Mouse (Mus musculus) ES-CJ7 (cell line): ENCODE results near the gene Heatr1.
"Not testable (repeated sequence)": the region's sequence is repeated elsewhere in the genome, so short reads cannot be mapped to it uniquely, and the experiment has no call there.

ENCODE experiments used
- DNase-seq: peaks from one replicate; pipeline ENCODE4 v3.0.0; 2011; ENCODE audit warnings: low read depth, low spot score

Gene Heatr1

DNA sequence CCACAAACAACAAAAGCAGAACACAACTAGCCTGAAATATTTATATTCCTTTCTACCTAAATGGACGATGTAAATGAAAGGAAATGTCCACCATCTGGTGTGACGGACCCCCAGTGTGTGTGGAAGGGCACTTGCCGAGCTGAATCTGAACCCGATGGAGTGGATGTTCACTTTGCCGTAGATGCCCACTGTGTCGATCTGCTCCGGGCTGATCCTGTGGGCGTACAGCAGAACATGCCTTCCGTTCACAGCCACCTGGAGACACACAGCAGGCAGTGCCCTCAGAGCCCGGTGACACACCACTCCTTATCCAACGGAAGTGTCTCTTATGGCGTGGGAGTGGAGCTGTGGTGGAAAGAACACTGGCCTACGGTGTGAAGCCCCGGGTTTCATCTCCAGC, 58.3 kb downstream of the Heatr1 start:
- no peak for DNase-seq

DNA sequence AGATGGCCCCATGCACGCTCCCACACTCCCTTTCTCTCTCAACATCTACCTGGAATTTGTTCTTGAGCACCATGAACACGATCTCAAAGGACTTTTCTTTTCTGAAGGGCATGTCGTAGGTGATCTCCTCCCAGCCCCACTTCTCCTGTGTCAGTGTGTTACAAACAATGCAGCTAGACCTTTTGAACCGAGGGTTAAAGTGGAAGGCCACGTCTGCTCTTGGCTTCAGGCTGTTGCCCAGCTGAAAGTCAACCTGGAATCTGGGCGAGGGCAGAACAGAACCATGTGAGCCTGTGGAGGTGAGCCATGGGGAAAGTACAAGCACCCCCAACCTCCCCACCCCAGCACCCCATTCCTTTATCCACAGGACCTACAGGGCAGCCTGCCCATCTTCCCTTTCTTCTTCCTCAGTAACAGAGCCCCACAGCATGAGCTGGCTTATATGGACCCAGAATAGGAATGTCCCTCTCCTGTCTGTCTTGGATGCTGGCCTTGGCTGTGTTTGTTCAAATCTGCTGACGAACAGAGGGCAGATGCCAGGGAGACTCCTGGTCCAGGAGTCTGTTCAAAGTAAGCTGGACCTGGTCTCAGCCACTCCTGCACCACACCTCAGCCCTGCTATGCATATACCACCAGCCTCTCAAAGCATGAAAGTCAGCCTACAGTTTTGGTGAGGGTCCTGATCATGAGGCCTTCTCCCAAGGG, 60.0 kb downstream of the Heatr1 start:
- no peak for DNase-seq

DNA sequence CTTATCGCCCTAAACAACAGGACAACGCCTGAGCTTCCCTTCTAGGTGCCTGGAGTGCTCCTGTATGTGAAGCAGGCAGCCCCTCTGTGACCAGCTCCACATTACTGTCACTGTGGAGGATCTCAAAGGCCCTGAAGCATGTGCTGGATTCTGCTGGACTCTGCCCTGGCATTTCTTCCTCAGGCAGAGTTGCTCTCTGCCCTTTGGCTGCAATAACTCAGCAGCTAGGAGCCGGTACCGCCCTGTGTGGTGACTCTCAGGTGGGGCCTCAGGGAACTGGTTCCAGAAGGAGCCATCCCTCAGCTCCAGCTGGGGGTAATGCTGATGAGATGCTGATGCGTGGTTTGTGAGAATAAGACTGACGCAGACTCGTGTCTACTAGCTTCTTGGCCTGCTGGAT, 61.9 kb downstream of the Heatr1 start:
- DNase-seq = no peak

DNA sequence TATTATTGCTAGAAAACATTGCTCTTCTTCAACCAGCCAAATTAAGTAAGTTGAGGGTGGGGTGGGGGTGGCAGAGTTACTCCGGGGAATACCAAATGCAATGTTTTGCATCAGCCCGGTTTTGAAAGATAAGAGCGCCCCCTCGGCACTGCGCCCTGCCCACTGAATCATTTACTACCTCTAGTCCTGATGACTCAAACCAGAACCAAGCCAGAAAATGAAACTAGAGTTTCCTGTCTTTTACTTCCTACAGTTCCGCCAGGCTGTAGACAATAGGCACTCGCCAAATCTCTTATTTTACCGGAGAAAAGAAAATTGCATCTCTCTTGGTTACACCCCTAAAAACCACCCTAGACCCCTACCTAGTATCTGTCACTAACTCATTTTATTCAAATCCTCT, 65.6 kb downstream of the Heatr1 start:
- DNase-seq = no peak

DNA sequence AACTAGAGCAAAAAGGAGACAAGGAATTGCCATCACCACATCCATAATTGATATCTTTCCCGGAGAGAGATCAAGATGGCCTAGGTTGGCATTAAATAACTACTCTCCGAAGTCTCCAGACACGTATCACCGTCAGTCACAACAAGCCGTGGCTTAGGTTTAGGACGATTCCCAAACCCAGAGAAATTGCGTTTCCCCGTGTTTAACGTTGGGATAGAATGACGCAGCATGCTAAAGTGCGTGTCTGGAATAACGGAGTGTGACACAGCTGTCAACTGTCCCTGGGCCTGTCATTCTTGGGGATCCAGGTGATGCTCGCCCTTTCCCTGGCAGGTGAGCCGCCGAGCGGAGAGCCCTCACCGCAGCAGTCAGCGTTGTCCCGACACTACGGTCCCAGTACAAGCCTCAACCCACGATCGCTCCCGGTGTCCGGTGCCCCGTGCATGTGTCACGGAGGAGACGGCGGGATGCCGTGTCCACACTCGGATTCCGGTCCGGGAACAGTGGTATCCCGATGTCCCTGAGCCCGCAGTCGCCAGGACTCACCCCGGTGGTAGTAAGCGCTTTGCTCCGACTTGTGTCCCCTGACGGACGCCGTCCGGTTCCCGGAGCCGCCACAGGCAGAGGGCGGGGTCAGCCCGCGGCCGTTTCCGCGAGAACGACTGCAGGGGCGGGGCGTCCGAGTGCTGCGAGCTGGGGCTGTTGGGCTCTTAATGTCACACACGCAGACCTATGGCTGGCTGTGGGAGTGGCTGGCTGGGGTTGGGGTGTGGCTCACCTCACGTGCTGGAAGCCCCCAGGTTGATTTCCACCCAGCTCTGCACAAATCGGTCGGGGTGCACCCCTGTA, 66.3 kb downstream of the Heatr1 start:
- DNase-seq = peak; percentile 82

DNA sequence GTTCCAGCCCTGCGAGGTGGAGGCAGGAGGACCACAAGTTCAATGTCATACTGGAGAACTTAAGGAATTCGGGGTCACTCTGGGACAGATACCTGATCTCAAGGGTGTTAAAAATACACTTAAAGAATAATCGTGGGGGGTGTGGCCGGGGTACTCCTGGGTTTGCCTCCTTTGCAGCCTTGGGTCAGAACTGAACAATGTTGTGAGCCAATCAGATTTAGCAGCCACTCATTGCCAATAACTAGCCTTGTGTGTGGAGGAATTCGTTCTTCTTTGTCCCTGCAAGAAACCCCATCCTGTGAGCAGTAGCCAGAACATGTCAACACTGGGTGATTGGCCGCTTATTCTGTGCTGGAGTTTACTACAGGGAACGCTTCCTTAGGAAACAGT, 66.9 kb downstream of the Heatr1 start:
- DNase-seq = no peak

DNA sequence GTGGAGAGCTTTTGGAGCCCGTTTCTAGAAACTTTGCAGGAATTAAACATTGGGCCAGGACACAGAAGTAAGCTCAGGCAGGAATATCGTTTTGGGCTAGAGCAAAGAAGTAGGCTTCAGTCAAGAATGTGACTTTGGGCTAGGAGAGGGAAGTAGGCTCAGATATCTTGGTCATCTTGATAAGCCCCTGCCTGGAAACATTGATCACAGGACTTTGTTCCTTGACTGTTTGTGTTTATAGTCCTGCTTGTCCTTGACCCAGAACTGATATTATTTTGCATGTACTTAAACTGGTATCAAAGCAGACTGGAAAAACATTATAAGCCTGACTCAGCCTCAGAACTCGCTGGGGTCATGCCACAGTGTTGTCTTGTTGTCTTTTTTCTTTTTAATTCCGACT, 67.8 kb downstream of the Heatr1 start:
- no peak for DNase-seq

DNA sequence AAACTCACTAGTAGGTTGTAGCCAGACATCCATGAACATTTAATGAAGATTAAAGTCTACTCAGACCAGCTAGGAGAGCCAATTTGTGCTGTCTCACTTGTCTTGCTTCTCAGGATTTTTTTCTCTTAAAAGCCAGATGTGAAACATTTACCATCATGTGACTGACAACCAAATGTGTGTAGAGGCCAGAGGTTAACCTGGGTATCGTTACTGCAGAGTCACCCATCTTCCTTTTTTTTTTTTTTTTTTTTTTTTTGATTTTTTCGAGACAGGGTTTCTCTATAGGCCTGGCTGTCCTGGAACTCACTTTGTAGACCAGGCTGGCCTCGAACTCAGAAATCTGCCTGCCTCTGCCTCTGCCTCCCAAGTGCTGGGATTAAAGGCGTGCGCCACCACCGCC, 69.3 kb downstream of the Heatr1 start:
- not testable (repeated sequence) for DNase-seq

DNA sequence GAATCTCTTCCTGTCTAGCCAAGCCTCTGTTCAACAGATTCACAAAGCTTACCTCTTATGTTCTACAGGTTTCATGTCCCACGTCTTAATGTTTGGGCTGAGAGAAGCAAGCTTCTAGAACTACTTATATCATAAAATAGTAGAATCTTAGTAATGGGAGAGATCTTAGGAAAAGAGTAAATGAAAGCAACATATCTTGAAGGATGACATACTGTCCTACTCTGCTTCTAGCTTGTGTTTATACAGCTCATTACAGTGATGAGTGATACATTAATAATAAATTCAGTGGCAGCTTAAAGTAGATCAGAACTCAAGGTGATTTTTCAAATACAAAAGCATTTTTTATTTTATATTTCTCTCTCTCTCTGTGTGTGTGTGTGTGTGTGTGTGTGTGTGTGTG, 70.0 kb downstream of the Heatr1 start, which contains the start of gene Lgals8:
Gene Lgals8 (minus strand): TSS at position 101 of the 400 bp plus-strand sequence.
- no peak for DNase-seq

DNA sequence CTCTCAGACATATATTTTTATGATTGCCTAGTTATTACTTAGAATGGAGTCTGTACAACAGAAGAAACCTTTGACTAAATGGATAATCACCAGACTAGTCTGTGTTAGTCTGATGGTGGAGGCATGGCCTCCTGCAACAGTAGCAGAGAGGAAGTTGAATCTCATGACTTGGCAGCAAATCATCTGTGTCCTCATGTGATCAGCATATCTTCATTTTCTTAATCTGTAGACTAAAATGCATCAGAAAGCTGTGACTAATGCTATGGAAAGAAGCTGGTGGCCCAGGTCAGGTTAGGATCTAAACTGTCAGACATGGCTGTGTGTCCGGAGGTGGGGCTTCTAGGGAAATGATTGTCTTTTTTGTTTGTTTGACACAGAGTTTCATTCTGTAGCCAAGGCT, 73.7 kb downstream of the Heatr1 start:
- no peak for DNase-seq

DNA sequence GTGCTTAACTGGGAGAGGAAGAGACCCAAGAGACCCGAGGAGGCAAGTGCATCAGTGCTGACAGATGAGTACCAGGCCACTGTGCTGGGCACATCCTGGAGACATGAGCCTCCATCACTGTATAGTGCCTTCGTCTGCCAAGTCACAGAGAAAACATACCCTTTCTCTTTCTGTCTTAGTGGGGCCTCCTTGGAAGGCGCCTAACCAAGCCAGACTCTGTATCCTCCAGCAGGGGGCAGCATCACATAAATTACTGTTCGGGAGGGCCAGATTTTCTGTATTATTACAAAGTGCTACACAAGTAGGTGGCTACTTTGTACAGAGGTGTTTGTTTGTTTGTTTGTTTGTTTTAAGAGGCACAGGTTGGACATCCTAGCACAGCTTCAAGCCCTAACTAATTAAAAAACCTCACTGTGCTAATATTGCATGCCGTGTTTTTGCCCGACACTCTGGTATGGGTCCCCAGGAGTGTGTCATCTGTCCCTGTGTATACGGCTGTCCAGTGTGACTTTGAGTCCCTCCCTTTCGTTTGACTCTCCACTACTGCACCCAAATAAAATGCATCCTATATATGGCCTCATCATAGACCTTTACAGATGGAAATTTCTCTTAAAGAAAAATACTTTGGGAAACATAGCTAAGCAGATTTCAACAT, 79.0 kb downstream of the Heatr1 start:
- peak; percentile 64 for DNase-seq

DNA sequence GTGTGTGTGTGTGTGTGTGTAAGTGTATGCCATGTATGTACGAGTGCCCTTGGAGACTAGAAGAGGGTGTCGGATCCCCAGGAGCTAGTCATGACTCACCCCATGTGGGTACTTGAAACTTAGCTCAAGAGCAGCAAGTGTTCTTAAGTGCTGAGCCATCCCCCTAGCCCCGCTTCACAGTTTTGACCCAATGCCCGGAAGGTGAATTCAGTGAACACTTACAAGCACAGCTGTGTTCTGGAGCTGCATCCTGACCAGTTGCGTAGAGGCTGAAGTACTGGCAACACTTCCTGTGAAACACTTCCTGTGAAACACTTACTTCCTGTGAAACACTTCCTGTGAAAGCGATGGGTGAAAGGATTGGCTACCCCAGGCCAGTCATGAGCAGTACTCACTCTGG, 80.4 kb downstream of the Heatr1 start:
- DNase-seq = peak; percentile 14

DNA sequence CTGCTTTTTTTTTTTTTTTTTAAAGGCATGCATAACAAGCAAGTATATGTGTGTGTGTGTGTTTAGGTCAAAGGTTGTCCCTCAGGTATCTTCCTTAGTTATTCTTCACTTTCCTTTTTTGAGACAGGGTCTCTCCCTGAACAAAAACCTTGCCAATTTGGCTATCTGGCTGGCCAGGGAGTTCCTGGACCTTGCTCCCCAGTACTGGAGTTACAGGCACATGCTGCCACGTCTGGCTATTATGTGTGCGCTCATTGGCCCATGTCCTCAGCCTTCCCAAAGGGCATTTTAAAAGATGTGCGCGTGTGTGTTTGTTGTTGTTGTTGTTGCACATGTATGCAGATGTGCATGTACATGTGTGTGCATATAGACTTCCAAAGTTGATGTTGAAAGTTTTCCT, 82.1 kb downstream of the Heatr1 start:
- DNase-seq = no peak

DNA sequence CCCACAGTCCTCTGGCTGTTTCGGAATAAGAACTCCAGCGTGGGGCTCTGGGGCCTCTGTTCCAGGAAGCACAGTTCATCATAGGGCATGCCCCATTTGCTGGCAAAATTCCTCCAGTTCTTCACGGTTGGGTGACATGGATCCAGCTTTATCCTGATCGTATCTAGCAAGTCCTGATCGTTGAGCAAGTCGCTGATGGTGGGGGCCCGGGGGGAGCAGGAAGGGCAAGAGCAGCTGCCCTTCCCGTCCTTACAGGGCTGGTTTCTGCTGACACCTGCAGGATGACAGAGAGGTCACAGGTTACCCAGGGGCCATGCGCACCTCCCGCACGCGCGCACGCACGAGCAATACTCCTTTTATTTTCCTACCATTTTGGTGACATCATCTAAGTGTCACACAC, 83.5 kb downstream of the Heatr1 start:
- peak; percentile 33 for DNase-seq

DNA sequence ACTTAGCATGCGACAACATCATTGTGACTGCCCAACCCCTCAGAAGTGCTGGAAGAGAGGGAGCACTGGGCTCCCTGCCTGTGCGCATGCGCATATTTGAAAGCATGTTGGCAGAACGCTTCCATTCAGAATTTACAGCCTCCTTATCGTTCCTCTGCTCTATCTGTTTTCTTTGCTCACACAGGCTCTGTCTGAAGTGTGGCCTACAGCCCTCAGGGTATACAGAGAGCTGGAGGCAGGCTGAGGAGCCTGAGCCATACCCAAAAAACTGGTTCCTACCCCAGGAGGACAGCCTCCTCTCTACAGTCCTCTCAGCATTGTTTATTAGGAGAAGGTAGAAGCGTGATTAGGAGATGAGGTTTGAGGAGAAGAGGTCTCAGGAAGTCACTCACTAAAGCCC, 85.0 kb downstream of the Heatr1 start:
- DNase-seq = no peak

DNA sequence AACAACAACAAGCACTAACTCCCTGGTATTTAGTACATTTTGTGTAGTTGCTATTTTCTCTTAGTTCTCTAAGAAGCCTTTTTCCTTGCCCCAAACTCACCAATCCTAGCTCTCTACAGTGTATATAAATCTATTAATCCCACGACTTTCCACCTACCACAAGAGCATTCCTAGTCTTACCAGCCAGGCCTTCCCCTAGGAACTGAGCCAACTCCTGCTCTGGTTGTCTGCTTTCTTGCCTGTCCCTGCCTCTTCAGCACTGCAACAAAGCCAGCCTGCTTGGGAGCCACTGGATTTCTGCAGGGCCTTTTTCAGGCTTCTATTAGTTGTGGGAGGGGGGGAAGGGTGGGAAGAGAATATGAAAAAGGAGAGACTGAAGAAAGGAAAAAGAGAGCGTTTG, 90.4 kb downstream of the Heatr1 start:
- no peak for DNase-seq

DNA sequence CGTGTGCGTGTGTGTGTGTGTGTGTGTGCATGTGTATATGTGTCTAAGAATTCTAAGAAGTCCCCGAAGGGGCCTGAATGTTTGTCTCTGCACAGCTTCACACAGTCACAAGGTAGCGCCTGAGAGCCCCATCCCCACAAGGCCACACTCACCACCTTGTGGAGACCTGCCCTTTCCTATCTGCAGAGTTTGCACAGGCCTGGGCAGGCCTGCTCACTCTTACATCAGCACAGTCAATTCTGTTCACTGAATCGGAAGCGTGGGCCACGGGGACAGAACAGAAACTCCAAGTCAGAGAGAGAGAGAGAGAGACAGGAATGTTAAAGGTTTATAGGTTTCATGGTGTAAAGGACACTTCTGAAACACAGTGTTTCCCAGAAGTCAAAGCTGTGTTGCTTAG, 90.8 kb downstream of the Heatr1 start:
- DNase-seq = no peak
